Mouse (Mus musculus): ENCODE data around the gene Zdbf2. TPM values are rescaled to one million over a fixed set of nuclear protein-coding genes. Genes with fewer than 3 reads are reported as not detected.

The Zdbf2 gene
- polyA plus RNA-seq, 1 experiment: not detected

DNA sequence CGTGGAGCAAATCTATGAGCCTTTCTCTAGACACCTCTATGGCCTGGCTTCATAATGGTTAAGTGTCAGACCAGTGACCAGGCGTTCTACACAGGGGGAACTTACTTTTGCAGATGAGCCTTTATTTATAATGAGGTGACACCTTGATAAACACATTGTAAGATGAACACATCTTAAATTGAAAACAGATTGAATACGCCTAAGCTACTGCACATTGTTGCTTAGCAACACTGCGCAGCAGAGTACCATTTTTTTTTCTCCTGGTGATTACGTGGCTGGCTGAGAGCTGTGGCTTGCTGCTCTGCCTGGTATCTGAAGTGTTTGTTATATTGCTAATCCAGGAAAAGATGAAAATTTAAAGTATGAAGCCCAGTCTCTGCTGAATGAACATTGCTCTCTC lies 17.0 kb upstream of the Zdbf2 start:
- Histone ChIP-seq H3K4me1 (ENCODE audit: control insufficient read depth, insufficient read depth, insufficient read length, low read length) (no peaks in the 10 kb centered on the region), H3K27ac (replicated peaks; ENCODE audit: low read depth, low read length) (no peak overlapping the region), H3K4me3 (ENCODE audit: insufficient read depth, low read depth, low read length) (no peak overlapping the region)

DNA sequence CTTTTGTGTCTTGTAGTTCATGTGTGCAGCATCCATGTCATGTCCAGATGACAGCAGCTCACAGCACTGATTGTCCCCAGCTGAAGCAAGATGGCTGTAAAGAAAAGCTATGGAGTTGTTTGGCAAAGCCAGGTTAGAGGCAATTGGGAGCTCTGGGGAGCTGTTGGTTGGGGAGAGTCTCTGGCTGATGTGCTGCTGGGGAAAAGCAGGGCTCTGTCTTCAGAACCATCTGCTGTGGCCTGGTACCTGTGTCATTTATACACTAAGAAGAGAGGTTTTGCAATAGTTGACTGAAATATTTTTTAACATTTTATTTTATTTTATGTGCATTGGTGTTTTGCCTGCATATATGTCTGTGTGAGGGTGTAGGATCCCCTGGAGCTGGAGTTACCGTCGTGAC lies 14.6 kb upstream of the Zdbf2 start:
- Histone ChIP-seq H3K4me3 (ENCODE audit: insufficient read depth, low read depth, low read length) (no peak overlapping the region), H3K27ac (replicated peaks; ENCODE audit: low read depth, low read length) (no peak overlapping the region), H3K4me1 (ENCODE audit: control insufficient read depth, insufficient read depth, insufficient read length, low read length) (no peaks in the 10 kb centered on the region)

DNA sequence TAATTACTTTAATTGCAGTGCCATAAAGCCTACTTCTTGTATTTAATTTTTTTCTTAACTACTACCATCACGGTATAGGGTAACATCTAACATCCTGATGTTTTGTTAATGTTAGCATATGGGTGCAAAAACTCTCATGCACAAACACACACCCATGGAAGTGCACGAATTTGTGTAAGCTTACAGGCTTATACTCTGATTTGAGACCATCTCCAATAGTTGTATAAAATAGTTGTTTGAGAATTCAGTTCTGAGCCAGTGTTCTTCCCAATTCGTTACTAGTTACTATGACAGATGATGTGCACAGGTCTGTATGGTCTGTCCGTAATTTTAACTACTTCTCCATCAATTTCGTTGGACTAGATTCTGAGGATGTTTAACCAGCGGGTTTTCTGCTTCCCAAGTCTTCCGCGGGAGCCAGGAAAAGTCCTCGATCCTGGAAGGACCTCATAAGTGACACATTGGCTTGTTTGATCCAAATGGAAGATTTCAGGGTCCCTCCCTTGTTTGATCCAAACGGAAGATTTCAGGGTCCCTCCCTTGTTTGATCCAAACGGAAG lies 13.7 kb upstream of the Zdbf2 start:
- no peak overlapping the region for H3K4me3 ChIP-seq (ENCODE audit: insufficient read depth, low read depth, low read length)

GRCm38 (mm10) chr1:63259916-63260741 lies 12.9 kb upstream of the Zdbf2 start:
- H3K27ac ChIP-seq (replicated peaks; ENCODE audit: low read depth, low read length): no peak overlapping the region
- no peaks in the 10 kb centered on the region for H3K4me1 ChIP-seq (ENCODE audit: control insufficient read depth, insufficient read depth, insufficient read length, low read length)
- H3K4me3 ChIP-seq (ENCODE audit: insufficient read depth, low read depth, low read length): no peak overlapping the region

More for the DNA sequence above, 13.7 kb upstream of the Zdbf2 start:
- no peaks in the 10 kb centered on the region for H3K4me1 ChIP-seq (ENCODE audit: control insufficient read depth, insufficient read depth, insufficient read length, low read length)
- no peak overlapping the region for H3K27ac ChIP-seq (replicated peaks; ENCODE audit: low read depth, low read length)

DNA sequence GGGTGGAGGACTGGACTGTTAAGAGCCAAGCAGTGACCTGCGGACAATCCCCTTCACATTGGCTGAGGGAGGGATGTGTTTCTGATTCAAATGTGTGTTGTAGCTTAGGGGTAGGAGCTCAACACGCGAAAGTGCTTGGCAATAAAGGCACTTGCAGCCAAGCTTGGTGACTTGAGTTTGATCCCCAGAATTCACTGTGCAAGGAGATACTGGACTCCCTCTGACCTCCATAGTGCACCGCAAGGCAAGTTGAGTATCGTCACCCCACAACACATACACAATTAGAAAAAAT lies 12.4 kb upstream of the Zdbf2 start:
- Histone ChIP-seq H3K27ac (replicated peaks; ENCODE audit: low read depth, low read length) (no peak overlapping the region), H3K4me1 (ENCODE audit: control insufficient read depth, insufficient read depth, insufficient read length, low read length) (no peaks in the 10 kb centered on the region), H3K4me3 (ENCODE audit: insufficient read depth, low read depth, low read length) (no peak overlapping the region)

DNA sequence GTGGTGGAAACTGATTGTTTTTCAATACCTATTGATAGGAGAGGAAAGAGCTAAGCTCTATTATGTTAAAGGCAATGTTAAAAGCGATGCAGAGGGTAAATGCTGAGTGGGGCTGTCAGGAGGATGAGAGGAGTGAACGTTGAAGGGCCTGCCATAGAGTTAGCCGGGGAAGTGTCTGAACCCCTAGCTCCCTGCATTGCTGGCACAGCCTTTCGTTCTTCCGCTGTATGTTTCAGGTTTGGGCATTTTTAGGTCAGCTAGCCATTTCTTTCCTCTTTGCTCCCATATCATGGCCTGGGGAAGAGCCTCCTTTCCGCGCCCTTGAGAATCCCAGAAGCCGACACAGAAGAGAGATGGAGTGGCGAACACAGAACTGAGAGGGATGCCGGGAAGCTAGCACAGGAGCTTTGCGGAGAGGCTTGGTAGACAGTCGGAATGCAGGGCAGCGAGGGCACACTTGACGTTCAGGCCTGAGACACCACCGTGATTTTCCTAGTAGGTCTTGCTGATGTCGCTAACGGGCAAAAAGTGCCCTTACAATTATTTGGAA lies 11.9 kb upstream of the Zdbf2 start:
- no peak overlapping the region for H3K4me3 ChIP-seq (ENCODE audit: insufficient read depth, low read depth, low read length)
- H3K4me1 ChIP-seq (ENCODE audit: control insufficient read depth, insufficient read depth, insufficient read length, low read length): no peaks in the 10 kb centered on the region
- H3K27ac ChIP-seq (replicated peaks; ENCODE audit: low read depth, low read length): no peak overlapping the region

DNA sequence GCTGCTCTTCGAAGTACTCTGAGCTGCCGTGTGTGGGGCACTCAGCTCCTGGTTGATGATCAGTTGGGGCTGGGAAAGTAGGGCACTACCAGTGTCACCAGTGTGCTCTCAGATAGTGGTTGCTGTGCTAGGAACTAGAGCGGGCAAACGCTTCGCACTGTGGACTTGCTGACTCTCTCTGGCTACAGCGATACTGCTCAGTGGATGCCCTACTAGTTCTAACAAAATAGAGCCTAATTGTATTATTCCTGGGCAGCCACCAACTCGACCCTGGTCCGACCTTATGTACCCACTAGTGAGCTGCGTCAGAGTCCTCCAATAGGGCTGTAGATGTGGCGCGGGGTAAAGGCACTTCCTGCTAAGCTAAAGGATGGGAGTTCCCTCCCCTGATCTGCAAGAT lies 9.4 kb upstream of the Zdbf2 start:
- Histone ChIP-seq H3K4me1 (ENCODE audit: control insufficient read depth, insufficient read depth, insufficient read length, low read length) (no peaks in the 10 kb centered on the region), H3K4me3 (ENCODE audit: insufficient read depth, low read depth, low read length) (no peak overlapping the region), H3K27ac (replicated peaks; ENCODE audit: low read depth, low read length) (no peak overlapping the region)

DNA sequence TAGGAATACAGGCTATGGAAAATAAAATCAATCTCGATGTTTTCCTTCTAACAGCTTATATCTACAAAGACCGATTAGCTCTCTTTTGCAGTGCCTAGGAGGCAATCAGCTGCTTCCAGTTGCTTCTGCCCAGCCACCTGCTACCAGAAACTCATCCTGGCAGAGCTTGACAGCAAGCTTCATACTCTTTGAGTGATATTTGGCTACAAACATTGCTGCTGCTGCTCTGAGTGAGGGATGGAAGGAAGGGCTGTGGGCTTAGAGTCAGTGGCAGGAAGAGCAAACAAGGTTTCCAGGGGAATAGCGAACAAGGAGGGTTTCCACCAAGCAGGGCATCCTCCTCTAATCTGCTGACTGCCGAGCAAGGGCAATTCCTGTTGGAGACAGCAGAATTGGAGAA lies 7.6 kb upstream of the Zdbf2 start:
- Histone ChIP-seq H3K27ac (replicated peaks; ENCODE audit: low read depth, low read length) (no peak overlapping the region), H3K4me3 (ENCODE audit: insufficient read depth, low read depth, low read length) (no peak overlapping the region), H3K4me1 (ENCODE audit: control insufficient read depth, insufficient read depth, insufficient read length, low read length) (no peaks in the 10 kb centered on the region)

DNA sequence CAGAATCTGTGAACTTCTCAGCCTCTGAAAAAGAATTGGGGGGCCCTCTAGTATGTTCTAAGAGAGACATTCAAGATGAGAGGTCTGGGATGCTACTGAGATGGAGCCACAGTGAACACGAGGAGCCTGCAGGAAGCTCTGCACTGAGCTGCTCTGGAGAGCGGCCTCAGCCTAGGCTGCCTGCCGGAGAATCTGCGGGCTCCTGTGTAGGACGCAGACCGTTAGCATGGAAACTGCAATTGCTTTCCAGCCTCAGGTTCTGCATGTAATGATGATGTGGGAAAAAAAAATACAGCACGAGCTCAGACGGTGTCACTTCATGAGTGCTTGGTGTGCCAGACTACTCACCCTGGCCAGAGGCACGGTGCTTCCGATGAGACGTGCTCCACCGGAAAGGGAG lies 6.9 kb upstream of the Zdbf2 start:
- H3K27ac ChIP-seq (replicated peaks; ENCODE audit: low read depth, low read length): no peak overlapping the region
- H3K4me1 ChIP-seq (ENCODE audit: control insufficient read depth, insufficient read depth, insufficient read length, low read length): no peaks in the 10 kb centered on the region
- no peak overlapping the region for H3K4me3 ChIP-seq (ENCODE audit: insufficient read depth, low read depth, low read length)

DNA sequence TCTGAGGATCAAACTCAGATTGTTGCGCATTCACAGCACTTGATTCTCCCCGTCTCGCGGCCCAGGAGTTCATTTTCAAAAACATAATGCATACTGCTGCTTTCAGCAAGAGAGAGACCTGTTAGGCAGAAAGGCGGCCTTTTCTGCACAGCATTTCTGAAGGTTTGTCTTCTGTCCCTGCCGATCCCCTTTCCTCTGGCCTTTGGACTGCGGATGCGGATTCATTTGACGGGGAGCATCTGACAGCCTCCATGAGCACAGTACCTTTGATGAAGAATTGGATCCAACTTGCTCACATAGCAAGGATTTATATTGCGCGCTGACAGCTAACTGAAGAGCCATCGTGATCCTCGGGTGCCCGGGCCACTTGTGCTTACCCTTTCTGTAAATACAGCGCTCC lies 6.3 kb upstream of the Zdbf2 start:
- Histone ChIP-seq H3K4me3 (ENCODE audit: insufficient read depth, low read depth, low read length) (no peak overlapping the region), H3K27ac (replicated peaks; ENCODE audit: low read depth, low read length) (no peak overlapping the region), H3K4me1 (ENCODE audit: control insufficient read depth, insufficient read depth, insufficient read length, low read length) (no peaks in the 10 kb centered on the region)

- Histone ChIP-seq H3K4me1 (ENCODE audit: control insufficient read depth, insufficient read depth, insufficient read length, low read length) (no peaks in the 10 kb centered on the region), H3K4me3 (ENCODE audit: insufficient read depth, low read depth, low read length) (no peak overlapping the region), H3K27ac (replicated peaks; ENCODE audit: low read depth, low read length) (no peak overlapping the region)
Observed at GRCm38 (mm10) chr1:63272125-63272675, 865 bp upstream of the Zdbf2 start.

DNA sequence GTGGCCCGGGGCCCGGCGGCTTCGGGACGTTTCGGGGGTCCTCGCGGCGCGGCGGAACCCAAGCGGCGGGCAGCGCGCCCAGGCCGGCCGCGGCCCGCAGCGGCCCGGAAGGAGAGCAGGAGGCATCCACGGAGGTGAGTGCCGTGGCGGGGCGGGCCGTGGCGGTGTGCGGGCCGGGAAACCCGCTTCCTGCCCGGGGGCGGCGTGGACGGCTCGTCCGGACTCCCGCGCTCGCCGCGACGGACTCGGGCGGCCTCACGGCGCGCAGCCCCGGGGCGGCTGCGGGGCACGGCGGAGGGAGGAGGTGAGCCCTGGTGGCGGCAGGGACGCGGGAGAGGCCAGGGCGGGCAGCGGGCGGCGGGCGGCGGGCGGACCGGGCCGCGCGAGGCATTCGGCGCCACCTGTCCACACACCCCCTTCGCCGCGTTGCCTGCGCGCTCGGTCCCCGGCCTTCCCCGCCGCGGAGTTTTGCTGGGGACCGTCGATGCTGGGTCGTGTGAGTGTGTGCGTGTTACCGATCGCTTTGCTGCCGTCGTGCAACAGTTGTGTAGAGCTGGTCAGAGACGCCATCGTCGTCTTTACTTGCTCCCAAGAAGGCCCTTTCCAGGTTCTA lies 380 bp downstream of the Zdbf2 start:
- H3K27ac ChIP-seq (replicated peaks; ENCODE audit: low read depth, low read length): no peak overlapping the region
- H3K4me1 ChIP-seq (ENCODE audit: control insufficient read depth, insufficient read depth, insufficient read length, low read length): no peaks in the 10 kb centered on the region
- peak overlapping the region; percentile 39 for H3K4me3 ChIP-seq (ENCODE audit: insufficient read depth, low read depth, low read length)

DNA sequence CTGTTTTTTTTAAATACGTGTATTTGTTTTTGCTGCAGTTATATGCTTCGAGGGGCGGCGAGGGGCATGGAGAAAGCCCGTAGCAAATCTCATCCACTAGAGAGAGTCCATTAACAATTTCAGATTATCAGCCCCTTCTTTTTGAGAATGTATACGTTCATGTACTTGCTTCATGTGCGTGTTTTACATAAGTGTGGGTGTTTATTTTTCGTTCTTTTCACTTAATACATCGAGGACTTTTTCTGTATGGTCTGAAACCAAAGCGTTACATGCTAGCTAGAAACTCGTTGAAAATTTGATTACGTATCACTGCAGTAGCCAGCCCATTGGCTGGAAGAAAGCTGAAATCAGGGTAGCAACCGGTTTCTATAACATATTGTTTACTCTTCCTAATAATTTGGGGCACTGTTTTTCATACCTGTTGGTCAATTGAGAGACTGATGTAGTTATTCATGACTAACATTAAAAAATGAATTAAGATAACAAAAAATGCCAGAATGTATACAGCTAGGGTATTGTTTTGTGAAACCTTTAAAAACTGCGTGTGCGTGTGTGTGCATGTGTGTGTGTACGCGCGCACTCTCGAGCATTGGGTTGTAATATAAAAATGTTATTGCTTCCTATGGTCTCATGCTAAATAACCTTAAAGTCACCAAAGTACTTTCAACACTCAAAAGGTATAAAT lies 1.1 kb downstream of the Zdbf2 start:
- no peak overlapping the region for H3K27ac ChIP-seq (replicated peaks; ENCODE audit: low read depth, low read length)
- H3K4me1 ChIP-seq (ENCODE audit: control insufficient read depth, insufficient read depth, insufficient read length, low read length): no peaks in the 10 kb centered on the region
- peak overlapping the region; percentile 39; the same call in 1 of the 2 replicates for H3K4me3 ChIP-seq (ENCODE audit: insufficient read depth, low read depth, low read length)

DNA sequence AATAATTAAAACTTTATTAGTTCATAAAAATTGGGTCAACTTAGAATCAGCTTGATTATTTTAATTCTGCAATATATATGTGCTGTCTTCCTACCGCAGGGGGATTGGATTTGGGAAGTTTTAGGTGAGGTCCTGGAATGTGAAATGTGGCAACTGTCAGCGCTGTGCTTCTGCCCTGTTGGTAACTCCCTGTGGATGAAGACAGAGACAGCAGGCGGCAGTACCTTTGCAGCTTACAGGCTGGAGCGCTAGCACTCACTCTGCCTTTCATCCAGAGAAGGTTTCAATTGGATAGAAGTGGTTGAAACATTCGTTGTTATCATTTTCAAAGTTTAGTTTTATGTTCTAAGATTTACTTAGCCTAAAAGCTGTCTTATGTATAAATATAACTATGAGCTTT lies 5.0 kb downstream of the Zdbf2 start:
- Histone ChIP-seq H3K27ac (replicated peaks; ENCODE audit: low read depth, low read length) (no peak overlapping the region), H3K4me1 (ENCODE audit: control insufficient read depth, insufficient read depth, insufficient read length, low read length) (no peaks in the 10 kb centered on the region), H3K4me3 (ENCODE audit: insufficient read depth, low read depth, low read length) (no peak overlapping the region)

- Histone ChIP-seq H3K4me3 (ENCODE audit: insufficient read depth, low read depth, low read length) (no peak overlapping the region), H3K27ac (replicated peaks; ENCODE audit: low read depth, low read length) (no peak overlapping the region), H3K4me1 (ENCODE audit: control insufficient read depth, insufficient read depth, insufficient read length, low read length) (no peaks in the 10 kb centered on the region)
Observed at GRCm38 (mm10) chr1:63293965-63294364, 20.9 kb downstream of the Zdbf2 start.
